ENCODE assay signal across 9 mouse cellular contexts in genomic region chr1:187452189-187452588, GRCm38 (mm10).
DNase-seq lines count a peak whose midpoint lies in the region; TF ChIP-seq lines count a peak whose summit lies in the region.
"Had no signal": no experiment of that assay in that cellular context is flagged by ENCODE, and none has a peak within 500 bp of the region (broad histone marks: within the 10 kb centered on the region; RNA-seq: fewer than 3 reads in every experiment).

No protein-coding gene starts in this region.

- H3K27me3 ChIP-seq in embryonic facial prominence, embryonic 10.5 days (replicated peaks; ENCODE audit: low read depth, poor library complexity, severe bottlenecking): no peaks in the 10 kb centered on the region
- H3K27me3 ChIP-seq: hindbrain, embryonic 15.5 days had no signal

- peak; percentile 5 for DNase-seq in gastrocnemius, adult 18-20 months (ENCODE audit: low spot score)
- no peak for DNase-seq in gastrocnemius, adult 8-10 months (ENCODE audit: low spot score in 2 of 2)
- DNase-seq in lung, adult 2 months: peak; percentile 8
- DNase-seq in lung, adult 18-20 months: no peak
- peak; percentile 76 for DNase-seq in R1 (ENCODE audit: low read depth, low spot score)
- DNase-seq in embryonic facial prominence, embryonic 10.5 days (ENCODE audit: low spot score): peak; percentile 65
- peak; percentile 4 for DNase-seq in lung, postnatal 25 days (ENCODE audit: low spot score)
- no peak for DNase-seq in spleen, adult 12 weeks (ENCODE audit: low spot score)

- TF ChIP-seq POLR2A in lung, adult 2 months (IDR thresholded peaks at IDR 0.05; ENCODE audit: borderline replicate concordance, extremely low read depth, low read depth, low read length): no peak

- TF ChIP-seq CTCF in lung, adult 2 months (IDR thresholded peaks at IDR 0.05; ENCODE audit: insufficient read depth, low read length): peak; percentile 61

- H3K4me3 ChIP-seq in lung, adult 2 months (replicated peaks; ENCODE audit: extremely low read depth, low read depth, low read length): no peak overlapping the region
- H3K4me3 ChIP-seq in embryonic facial prominence, embryonic 10.5 days: no peak overlapping the region
- H3K4me3 ChIP-seq: hindbrain, embryonic 15.5 days had no signal

- H3K36me3 ChIP-seq in embryonic facial prominence, embryonic 10.5 days (replicated peaks): no peaks in the 10 kb centered on the region
- H3K36me3 ChIP-seq: hindbrain, embryonic 15.5 days had no signal

- H3K4me1 ChIP-seq in lung, adult 2 months (ENCODE audit: control insufficient read depth, insufficient read depth, low read length): no peaks in the 10 kb centered on the region
- H3K4me1 ChIP-seq in embryonic facial prominence, embryonic 10.5 days: peaks cover 15% of the 10 kb centered on the region
- H3K4me1 ChIP-seq: hindbrain, embryonic 15.5 days had no signal

- H3K9me3 ChIP-seq in embryonic facial prominence, embryonic 10.5 days: no peaks in the 10 kb centered on the region
- H3K9me3 ChIP-seq: hindbrain, embryonic 15.5 days had no signal

- no peak overlapping the region for H3K27ac ChIP-seq in embryonic facial prominence, embryonic 10.5 days (replicated peaks)
- H3K27ac ChIP-seq: hindbrain, embryonic 15.5 days had no signal

- WGBS in lung, adult 2 months: 34% methylated on average over 6 of the region's 6 CpGs
- 36% methylated on average over 6 of the region's 6 CpGs for WGBS in embryonic facial prominence, embryonic 10.5 days

Comparison
In these comparisons a context has a peak if more than half of its experiments do, and no peak if none do; other contexts are left out.
1. DNase-seq: peak in gastrocnemius, adult 18-20 months (single experiment), lung, adult 2 months (single experiment), R1 (single experiment), embryonic facial prominence, embryonic 10.5 days (single experiment) and lung, postnatal 25 days (single experiment); none in gastrocnemius, adult 8-10 months (0 of 2), lung, adult 18-20 months (0 of 2) and spleen, adult 12 weeks (single experiment).